Mouse (Mus musculus): Measurements from ENCODE around the gene Apoc2. TPM values are rescaled to one million over a fixed set of nuclear protein-coding genes. Genes with fewer than 3 reads are reported as not detected.

Apoc2 gene
- polyA plus RNA-seq (2016; fragmentation: Nextera tagmentation; extraction: Ambion mirVana): 0.46 TPM in 1 of 2 replicates, not detected in the other

DNA sequence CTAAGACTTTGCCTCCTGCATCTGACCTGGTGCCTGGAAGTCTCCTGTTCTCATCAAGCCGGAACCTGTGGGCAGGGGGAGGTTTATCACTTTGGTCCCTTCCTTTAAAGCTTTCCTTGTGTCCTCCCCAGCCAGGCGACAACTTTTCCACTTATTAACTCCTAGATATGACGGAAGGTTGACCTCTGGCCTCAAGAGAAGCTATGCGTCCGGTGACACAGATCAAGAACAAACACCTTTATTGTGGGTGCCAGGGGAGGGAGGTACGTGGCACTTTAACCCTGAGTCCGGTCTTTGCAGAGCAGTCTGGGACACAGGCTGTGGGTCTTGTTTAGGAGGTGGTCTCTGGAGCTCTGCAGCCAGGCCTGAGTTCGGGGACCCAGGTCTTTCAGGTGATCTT lies at the start of gene Apoc2:
TSS of gene Apoc2 (minus strand) at position 70 of the 400 bp plus-strand sequence.
- Histone ChIP-seq H3K4me3 (no peak within 1 kb of the TSS), H3K9me3 (replicated peaks) (no peaks in the 10 kb centered on the region), H3K27ac (no peak within 1 kb of the TSS), H3K4me2 (replicated peaks) (no peak within 1 kb of the TSS), H3K9ac (no peak within 1 kb of the TSS), H3K36me3 (no peaks in the 10 kb centered on the region), H3K4me1 (no peaks in the 10 kb centered on the region), H3K27me3 (no peaks in the 10 kb centered on the region)
- 68% methylated on average over 8 of the region's 8 CpGs for WGBS
- ATAC-seq (ENCODE audit: low FRiP score): no peak

DNA sequence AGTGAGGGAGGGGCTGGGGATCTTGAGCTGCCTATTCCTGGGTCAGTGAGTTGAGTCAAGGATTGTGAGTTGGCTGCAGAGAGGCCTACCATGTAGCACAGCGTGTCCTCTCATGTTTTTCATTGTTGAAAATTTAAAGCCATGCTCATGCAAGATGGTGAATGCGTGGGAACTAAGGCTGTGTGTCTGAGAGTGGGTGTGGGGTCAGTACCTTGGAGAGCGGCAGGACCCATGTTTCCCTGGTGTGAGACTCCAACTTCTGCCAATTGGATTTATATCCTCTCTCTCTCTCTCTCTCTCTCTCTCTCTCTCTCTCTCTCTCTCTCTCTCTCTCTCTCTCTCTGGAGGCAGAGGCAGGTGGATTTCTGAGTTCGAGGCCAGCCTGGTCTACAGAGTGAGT lies 48.8 kb upstream of the Apoc2 start:
- H3K9me3 ChIP-seq (replicated peaks): peaks cover 6% of the 10 kb centered on the region; the same call in 1 of the 2 replicates
- H3K4me1 ChIP-seq: no peaks in the 10 kb centered on the region
- H3K27ac ChIP-seq: no peak overlapping the region
- H3K4me2 ChIP-seq (replicated peaks): no peak overlapping the region
- 96% methylated on average over 3 of the region's 4 CpGs for WGBS
- H3K36me3 ChIP-seq: peaks cover 87% of the 10 kb centered on the region
- no peaks in the 10 kb centered on the region for H3K27me3 ChIP-seq
- H3K4me3 ChIP-seq: no peak overlapping the region
- H3K9ac ChIP-seq: no peak overlapping the region
- no peak for ATAC-seq (ENCODE audit: low FRiP score)

GRCm38 (mm10) chr7:19724167-19724566 lies 46.4 kb upstream of the Apoc2 start:
- Histone ChIP-seq H3K36me3 (peaks cover 81% of the 10 kb centered on the region), H3K27me3 (no peaks in the 10 kb centered on the region), H3K9me3 (replicated peaks) (peaks cover 17% of the 10 kb centered on the region), H3K4me1 (no peaks in the 10 kb centered on the region), H3K4me3 (no peak overlapping the region), H3K27ac (no peak overlapping the region), H3K4me2 (replicated peaks) (no peak overlapping the region), H3K9ac (no peak overlapping the region)
- ATAC-seq (ENCODE audit: low FRiP score): no peak
- WGBS: 93% methylated on average over 12 of the region's 12 CpGs

GRCm38 (mm10) chr7:19722754-19723195 lies 45.0 kb upstream of the Apoc2 start:
- Histone ChIP-seq H3K27me3 (no peaks in the 10 kb centered on the region), H3K4me1 (no peaks in the 10 kb centered on the region), H3K27ac (no peak overlapping the region), H3K4me3 (no peak overlapping the region), H3K4me2 (replicated peaks) (no peak overlapping the region), H3K9me3 (replicated peaks) (peaks cover 17% of the 10 kb centered on the region), H3K36me3 (peaks cover 73% of the 10 kb centered on the region), H3K9ac (no peak overlapping the region)
- ATAC-seq (ENCODE audit: low FRiP score): no peak
- WGBS: 92% methylated on average over 6 of the region's 6 CpGs

DNA sequence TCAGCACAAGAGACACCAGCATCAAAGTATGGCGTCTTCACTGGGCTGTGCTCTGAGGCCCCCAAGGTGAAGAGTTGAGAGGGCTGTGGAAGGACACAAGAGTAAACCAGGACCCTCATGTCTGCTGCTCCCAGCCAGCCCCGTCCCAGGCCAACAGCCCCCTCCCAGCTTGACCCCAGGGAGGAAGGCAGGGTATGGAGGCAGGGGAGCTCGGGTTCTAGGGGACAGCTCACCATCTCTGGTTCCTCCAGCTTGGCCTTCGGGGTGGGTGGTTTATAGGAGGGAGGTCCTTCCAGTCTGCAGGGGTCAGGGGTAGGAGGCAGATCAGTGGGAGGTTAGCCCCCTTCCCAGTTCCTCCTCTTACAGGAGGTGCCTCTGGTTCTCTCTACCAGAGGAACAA lies 41.5 kb upstream of the Apoc2 start:
- Histone ChIP-seq H3K36me3 (peaks cover 50% of the 10 kb centered on the region), H3K4me1 (peaks cover 14% of the 10 kb centered on the region), H3K9me3 (replicated peaks) (peaks cover 17% of the 10 kb centered on the region), H3K9ac (no peak overlapping the region), H3K4me3 (no peak overlapping the region), H3K4me2 (replicated peaks) (no peak overlapping the region), H3K27me3 (no peaks in the 10 kb centered on the region), H3K27ac (no peak overlapping the region)
- ATAC-seq (ENCODE audit: low FRiP score): no peak
- 91% methylated on average over 4 of the region's 4 CpGs for WGBS

GRCm38 (mm10) chr7:19718297-19718952 lies 40.7 kb upstream of the Apoc2 start:
- no peaks in the 10 kb centered on the region for H3K27me3 ChIP-seq
- H3K9ac ChIP-seq: no peak overlapping the region
- H3K4me3 ChIP-seq: no peak overlapping the region
- peaks cover 22% of the 10 kb centered on the region for H3K4me1 ChIP-seq
- peaks cover 17% of the 10 kb centered on the region for H3K9me3 ChIP-seq (replicated peaks)
- 94% methylated on average over 5 of the region's 5 CpGs for WGBS
- peaks cover 43% of the 10 kb centered on the region for H3K36me3 ChIP-seq
- no peak for ATAC-seq (ENCODE audit: low FRiP score)
- H3K27ac ChIP-seq: no peak overlapping the region
- H3K4me2 ChIP-seq (replicated peaks): no peak overlapping the region

DNA sequence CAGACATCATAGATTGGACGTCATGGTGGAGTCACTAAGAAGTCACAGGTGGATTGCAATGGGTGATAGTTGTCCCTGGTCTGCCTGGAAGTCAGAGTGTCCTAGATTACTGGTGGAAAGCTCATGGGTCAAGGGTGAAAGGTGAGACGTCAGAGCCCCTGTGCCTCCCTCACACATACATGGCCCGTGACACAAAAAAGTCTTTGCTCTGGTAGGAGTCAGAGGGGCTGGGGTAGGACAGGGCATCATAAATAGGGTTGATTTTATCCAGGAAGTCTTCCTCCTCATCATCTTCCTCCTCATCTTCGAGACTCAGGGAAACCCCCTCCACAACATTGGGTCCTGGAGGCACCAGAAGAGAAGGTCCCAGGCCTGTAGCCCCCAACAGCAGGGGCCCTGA lies 39.6 kb upstream of the Apoc2 start:
- Histone ChIP-seq H3K4me3 (no peak overlapping the region), H3K9me3 (replicated peaks) (peaks cover 17% of the 10 kb centered on the region), H3K9ac (no peak overlapping the region), H3K4me2 (replicated peaks) (no peak overlapping the region), H3K27me3 (no peaks in the 10 kb centered on the region), H3K27ac (0 out of 2 replicates have a peak overlapping the region, but pooled peaks have one; percentile 89), H3K4me1 (peaks cover 24% of the 10 kb centered on the region), H3K36me3 (peaks cover 38% of the 10 kb centered on the region)
- 89% methylated on average over 4 of the region's 4 CpGs for WGBS
- ATAC-seq (ENCODE audit: low FRiP score): no peak

DNA sequence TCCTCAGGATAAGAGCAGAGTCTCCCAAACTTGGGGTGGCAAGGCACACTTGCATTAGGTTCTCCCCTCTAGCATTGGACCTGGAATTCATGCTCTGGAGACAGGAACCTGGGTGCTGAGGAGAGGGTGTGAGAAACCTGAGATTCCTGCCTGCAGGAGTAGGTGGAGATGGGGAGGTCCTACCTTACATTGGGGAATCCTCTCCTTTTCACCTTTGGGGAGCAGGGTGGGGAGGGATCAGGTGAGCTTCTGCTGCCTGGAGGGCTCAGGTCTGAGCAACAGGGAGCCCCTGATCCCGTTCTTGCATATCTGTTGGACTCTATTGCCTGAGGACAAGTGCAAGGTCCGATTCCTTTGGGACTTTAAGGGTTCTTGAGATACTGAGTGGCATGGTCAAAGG lies 39.1 kb upstream of the Apoc2 start:
- H3K36me3 ChIP-seq: peaks cover 41% of the 10 kb centered on the region
- H3K4me1 ChIP-seq: peaks cover 24% of the 10 kb centered on the region
- H3K9me3 ChIP-seq (replicated peaks): peaks cover 14% of the 10 kb centered on the region
- H3K4me3 ChIP-seq: peak overlapping the region; percentile 99; the same call in 1 of the 2 replicates
- peak overlapping the region; percentile 48 for H3K9ac ChIP-seq
- peak overlapping the region; percentile 62 for H3K4me2 ChIP-seq (replicated peaks)
- ATAC-seq (ENCODE audit: low FRiP score): no peak
- no peaks in the 10 kb centered on the region for H3K27me3 ChIP-seq
- peak overlapping the region; percentile 89 for H3K27ac ChIP-seq
- 91% methylated on average over 2 of the region's 2 CpGs for WGBS

DNA sequence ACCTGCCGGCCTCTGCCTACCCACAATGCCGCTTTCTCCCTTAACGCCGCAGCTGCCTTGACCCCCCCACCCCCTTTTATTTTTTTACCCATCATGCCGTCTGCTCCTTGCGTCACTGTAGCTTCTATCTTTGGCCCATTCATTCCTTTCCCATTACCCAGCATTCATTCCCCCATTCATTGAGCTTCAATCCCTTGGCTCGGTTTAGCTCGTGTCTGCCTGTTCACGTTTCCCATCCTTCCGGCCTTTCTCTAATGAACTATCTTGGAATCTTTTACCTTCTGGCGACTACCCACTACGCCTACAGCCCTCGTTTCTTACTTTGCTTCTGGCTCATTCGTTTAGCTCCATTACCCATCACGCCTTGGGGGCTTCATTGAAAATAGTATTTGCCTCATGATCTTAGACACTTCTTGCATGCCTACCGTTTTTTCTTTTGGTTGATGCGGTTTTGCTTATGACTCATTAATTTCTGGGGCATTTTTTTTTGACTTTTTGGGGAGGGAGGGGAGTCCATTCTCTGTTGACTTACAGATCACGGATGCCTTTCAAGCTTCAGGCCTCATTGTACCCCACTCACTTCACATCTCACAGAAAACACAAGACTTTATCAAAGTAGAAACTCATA lies 38.4 kb upstream of the Apoc2 start:
- H3K4me3 ChIP-seq: peak overlapping the region; percentile 99
- H3K4me2 ChIP-seq (replicated peaks): peak overlapping the region; percentile 62
- peak overlapping the region; percentile 89 for H3K27ac ChIP-seq
- H3K4me1 ChIP-seq: peaks cover 24% of the 10 kb centered on the region
- H3K9ac ChIP-seq: peak overlapping the region; percentile 48
- peaks cover 42% of the 10 kb centered on the region for H3K36me3 ChIP-seq
- 8% methylated on average over 18 of the region's 18 CpGs for WGBS
- no peaks in the 10 kb centered on the region for H3K27me3 ChIP-seq
- ATAC-seq (ENCODE audit: low FRiP score): no peak
- peaks cover 8% of the 10 kb centered on the region for H3K9me3 ChIP-seq (replicated peaks)

- peaks cover 41% of the 10 kb centered on the region for H3K36me3 ChIP-seq
- no peaks in the 10 kb centered on the region for H3K27me3 ChIP-seq
- peak within 1 kb of the TSS; percentile 99 for H3K4me3 ChIP-seq
- H3K9ac ChIP-seq: peak within 1 kb of the TSS; percentile 97
- H3K27ac ChIP-seq: peak within 1 kb of the TSS; percentile 89
- H3K4me2 ChIP-seq (replicated peaks): peak within 1 kb of the TSS; percentile 98
- peak; percentile 100 for ATAC-seq (ENCODE audit: low FRiP score)
- peaks cover under 1% of the 10 kb centered on the region; the same call in 1 of the 2 replicates for H3K9me3 ChIP-seq (replicated peaks)
- under 1% methylated on average over 56 of the region's 59 CpGs for WGBS
- peaks cover 24% of the 10 kb centered on the region for H3K4me1 ChIP-seq
Measured at GRCm38 (mm10) chr7:19715239-19716054, 37.7 kb upstream of the Apoc2 start, which contains the start of gene Tomm40. TSS of gene Tomm40 (minus strand) at chr7:19715438.

GRCm38 (mm10) chr7:19714836-19715235 lies 37.1 kb upstream of the Apoc2 start:
- H3K9me3 ChIP-seq (replicated peaks): no peaks in the 10 kb centered on the region
- H3K27me3 ChIP-seq: no peaks in the 10 kb centered on the region
- peak overlapping the region; percentile 97 for H3K9ac ChIP-seq
- H3K4me1 ChIP-seq: peaks cover 24% of the 10 kb centered on the region
- peak overlapping the region; percentile 74 for H3K27ac ChIP-seq
- under 1% methylated on average over 38 of the region's 39 CpGs for WGBS
- peak overlapping the region; percentile 98 for H3K4me2 ChIP-seq (replicated peaks)
- peak overlapping the region; percentile 99 for H3K4me3 ChIP-seq
- ATAC-seq (ENCODE audit: low FRiP score): no peak
- H3K36me3 ChIP-seq: peaks cover 40% of the 10 kb centered on the region

DNA sequence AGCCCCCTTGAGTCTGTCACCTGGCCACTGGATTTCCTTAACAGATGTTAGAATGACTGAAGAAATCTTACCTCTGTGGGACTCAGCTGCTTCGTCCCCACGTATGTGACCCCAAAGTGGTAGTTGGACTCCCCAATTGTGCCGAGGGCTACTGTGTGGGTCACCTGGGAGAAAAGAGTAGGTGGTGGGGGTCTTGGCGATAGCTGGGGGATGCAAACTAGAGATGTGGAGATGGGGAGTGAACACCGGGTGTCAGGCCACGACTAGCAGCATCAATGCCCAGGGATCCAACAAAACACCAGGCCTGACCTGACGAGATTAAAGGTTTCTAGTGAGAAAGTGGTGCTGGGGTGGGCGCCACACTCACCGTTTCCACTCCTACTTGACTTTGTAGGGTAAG lies 35.9 kb upstream of the Apoc2 start:
- Histone ChIP-seq H3K27me3 (no peaks in the 10 kb centered on the region), H3K27ac (no peak overlapping the region), H3K9ac (no peak overlapping the region), H3K4me2 (replicated peaks) (no peak overlapping the region), H3K9me3 (replicated peaks) (no peaks in the 10 kb centered on the region), H3K36me3 (peaks cover 46% of the 10 kb centered on the region), H3K4me3 (no peak overlapping the region), H3K4me1 (peaks cover 24% of the 10 kb centered on the region)
- 88% methylated on average over 9 of the region's 9 CpGs for WGBS
- ATAC-seq (ENCODE audit: low FRiP score): no peak

All from hindbrain, embryonic 12.5 days (tissue).